Mouse (Mus musculus): ENCODE measurements around the gene Plekha6. TPM values are rescaled to one million over a fixed set of nuclear protein-coding genes. Genes with fewer than 3 reads are reported as not detected.

The Plekha6 gene
- polyA plus RNA-seq, 1 experiment from 2014 or later: 2.5 TPM

DNA sequence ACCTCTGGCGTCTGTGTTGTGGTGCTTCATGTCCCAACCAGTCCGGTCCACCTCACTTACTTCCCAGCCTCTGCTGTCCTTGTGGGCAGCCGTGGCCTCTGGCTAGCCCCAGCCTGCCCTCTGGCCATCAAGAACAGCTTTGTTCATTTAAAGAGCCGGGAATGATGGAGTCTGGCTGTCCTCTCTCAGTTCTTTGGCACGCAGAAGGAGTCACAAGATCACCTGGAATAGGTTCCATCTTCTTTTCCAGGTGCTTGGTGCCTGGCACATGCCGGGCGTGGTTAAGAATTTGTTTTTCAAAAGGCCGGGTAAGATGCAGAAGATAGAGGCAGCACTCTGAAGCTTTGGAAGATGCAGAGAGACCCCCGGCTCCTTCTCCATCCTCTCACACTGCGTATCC lies 51.7 kb downstream of the Plekha6 start:
- 61% methylated on average over 10 of the region's 10 CpGs for WGBS (ENCODE audit: insufficient replicate concordance)

DNA sequence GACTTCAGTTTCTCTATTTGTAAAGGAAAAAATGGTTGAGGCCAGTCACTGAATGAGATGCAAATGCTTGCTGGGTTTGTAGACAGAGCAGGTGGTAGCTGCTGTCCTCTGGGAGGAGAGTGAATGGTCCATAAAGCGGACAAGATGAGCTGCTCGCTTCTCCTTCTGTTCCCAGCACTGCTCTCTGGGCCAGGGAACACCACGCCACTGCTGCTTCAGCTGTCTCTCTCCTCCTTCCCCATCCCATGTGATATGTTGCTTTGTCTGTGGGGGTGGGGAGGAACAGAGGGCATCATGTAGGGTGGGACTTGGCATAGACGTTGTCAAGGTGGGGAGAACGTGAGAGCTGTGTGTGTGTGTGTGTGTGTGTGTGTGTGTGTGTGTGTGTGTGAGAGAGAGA lies 53.0 kb downstream of the Plekha6 start:
- Histone ChIP-seq H3K4me3 (replicated peaks) (no peak overlapping the region), H3K27ac (replicated peaks) (no peak overlapping the region), H3K9ac (no peak overlapping the region), H3K9me3 (replicated peaks) (no peaks in the 10 kb centered on the region), H3K36me3 (replicated peaks) (no peaks in the 10 kb centered on the region), H3K4me1 (replicated peaks) (no peaks in the 10 kb centered on the region), H3K27me3 (peaks cover 15% of the 10 kb centered on the region), H3K4me2 (no peak overlapping the region)
- no peak for ATAC-seq (ENCODE audit: insufficient read depth)
- 54% methylated on average over 5 of the region's 5 CpGs for WGBS (ENCODE audit: insufficient replicate concordance)

More for the DNA sequence above, 51.7 kb downstream of the Plekha6 start:
- no peak overlapping the region for H3K4me3 ChIP-seq (replicated peaks)
- peaks cover 15% of the 10 kb centered on the region for H3K27me3 ChIP-seq
- no peak overlapping the region for H3K9ac ChIP-seq
- H3K36me3 ChIP-seq (replicated peaks): no peaks in the 10 kb centered on the region
- no peak for ATAC-seq (ENCODE audit: insufficient read depth)
- H3K4me1 ChIP-seq (replicated peaks): no peaks in the 10 kb centered on the region
- H3K27ac ChIP-seq (replicated peaks): no peak overlapping the region
- H3K4me2 ChIP-seq: no peak overlapping the region
- no peaks in the 10 kb centered on the region for H3K9me3 ChIP-seq (replicated peaks)

DNA sequence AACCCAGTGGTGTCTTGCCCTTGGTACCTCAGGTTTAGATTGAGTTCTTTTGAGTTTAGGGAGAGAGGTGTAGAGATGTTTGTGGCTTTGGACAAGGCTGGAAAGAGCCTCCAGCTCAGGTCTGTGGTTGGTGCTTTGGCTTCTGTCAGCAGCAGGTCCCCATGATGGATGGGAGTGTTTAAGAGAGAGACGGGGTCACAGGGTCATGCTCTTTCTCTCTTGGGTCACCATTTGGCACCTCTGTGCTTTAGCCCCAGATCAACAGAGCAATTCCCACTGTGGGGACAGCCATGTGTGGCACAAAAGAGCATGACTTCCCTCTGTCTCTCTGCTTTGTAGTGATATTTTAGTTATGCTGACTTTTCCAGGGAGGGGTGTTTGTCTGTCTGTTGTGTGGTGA lies 55.1 kb downstream of the Plekha6 start:
- Histone ChIP-seq H3K4me2 (no peak overlapping the region), H3K27ac (replicated peaks) (no peak overlapping the region), H3K27me3 (peaks cover 30% of the 10 kb centered on the region), H3K9me3 (replicated peaks) (no peaks in the 10 kb centered on the region), H3K4me3 (replicated peaks) (no peak overlapping the region), H3K4me1 (replicated peaks) (0 out of 2 replicates have a peak, but pooled peaks cover 4% of the 10 kb centered on the region), H3K36me3 (replicated peaks) (no peaks in the 10 kb centered on the region), H3K9ac (no peak overlapping the region)
- ATAC-seq (ENCODE audit: insufficient read depth): no peak
- WGBS (ENCODE audit: insufficient replicate concordance): 54% methylated on average over 1 of the region's 1 CpGs

DNA sequence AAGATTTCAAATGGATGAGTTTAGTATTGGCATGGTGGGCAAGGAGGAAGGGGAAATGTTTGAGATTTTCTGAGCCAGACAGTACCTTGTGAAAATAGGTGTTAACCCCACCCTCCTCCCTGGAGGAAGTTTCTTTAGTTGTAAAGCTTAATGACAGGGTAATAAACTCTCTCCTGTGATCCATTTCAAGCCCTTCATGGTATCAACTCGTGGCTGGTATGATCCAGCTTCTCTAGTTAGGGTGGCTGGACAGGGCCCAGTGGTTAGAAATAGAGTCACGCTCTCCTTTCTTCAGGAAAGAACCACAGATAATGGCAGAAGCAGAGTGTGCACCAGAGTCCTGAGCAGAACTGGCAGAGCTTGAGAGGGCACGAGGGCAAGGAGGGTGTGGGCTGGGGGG lies 57.4 kb downstream of the Plekha6 start:
- no peak for ATAC-seq (ENCODE audit: insufficient read depth)
- Histone ChIP-seq H3K27me3 (peaks cover 38% of the 10 kb centered on the region), H3K9ac (no peak overlapping the region), H3K4me1 (replicated peaks) (0 out of 2 replicates have a peak, but pooled peaks cover 4% of the 10 kb centered on the region), H3K4me2 (no peak overlapping the region), H3K9me3 (replicated peaks) (no peaks in the 10 kb centered on the region), H3K36me3 (replicated peaks) (no peaks in the 10 kb centered on the region), H3K4me3 (replicated peaks) (no peak overlapping the region), H3K27ac (replicated peaks) (no peak overlapping the region)
- WGBS (ENCODE audit: insufficient replicate concordance): 42% methylated on average over 3 of the region's 3 CpGs

DNA sequence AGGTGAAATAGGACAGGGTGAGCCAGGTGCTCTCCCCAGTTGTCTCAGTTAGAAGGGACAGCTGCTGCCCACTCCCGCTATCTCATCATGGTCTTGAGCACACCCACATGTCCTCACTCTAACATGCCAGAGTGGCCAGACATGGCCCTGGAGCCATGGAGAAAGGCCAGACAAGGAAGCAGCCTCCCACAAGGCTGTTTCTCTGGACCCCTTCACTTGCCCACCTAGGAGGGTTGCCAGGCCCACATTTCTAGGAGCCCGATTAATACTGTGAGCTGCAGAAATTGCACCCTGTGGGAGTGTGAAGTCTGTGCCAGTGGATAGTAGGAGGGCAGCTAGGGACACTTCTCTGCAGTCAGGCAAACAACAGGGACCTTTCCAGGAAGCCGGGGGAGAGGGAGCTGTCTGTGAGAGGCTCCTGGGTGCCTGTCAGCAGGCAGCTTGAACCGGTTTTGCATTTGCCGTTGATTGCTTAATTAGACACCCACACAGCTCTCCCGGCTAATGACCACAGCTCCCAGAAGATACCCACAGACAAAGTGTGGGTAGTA lies 58.5 kb downstream of the Plekha6 start:
- Histone ChIP-seq H3K9ac (no peak overlapping the region), H3K27me3 (peaks cover 46% of the 10 kb centered on the region), H3K27ac (replicated peaks) (no peak overlapping the region), H3K9me3 (replicated peaks) (no peaks in the 10 kb centered on the region), H3K4me2 (no peak overlapping the region), H3K4me1 (replicated peaks) (0 out of 2 replicates have a peak, but pooled peaks cover 4% of the 10 kb centered on the region), H3K36me3 (replicated peaks) (no peaks in the 10 kb centered on the region), H3K4me3 (replicated peaks) (no peak overlapping the region)
- no peak for ATAC-seq (ENCODE audit: insufficient read depth)
- WGBS (ENCODE audit: insufficient replicate concordance): 43% methylated on average over 6 of the region's 6 CpGs

DNA sequence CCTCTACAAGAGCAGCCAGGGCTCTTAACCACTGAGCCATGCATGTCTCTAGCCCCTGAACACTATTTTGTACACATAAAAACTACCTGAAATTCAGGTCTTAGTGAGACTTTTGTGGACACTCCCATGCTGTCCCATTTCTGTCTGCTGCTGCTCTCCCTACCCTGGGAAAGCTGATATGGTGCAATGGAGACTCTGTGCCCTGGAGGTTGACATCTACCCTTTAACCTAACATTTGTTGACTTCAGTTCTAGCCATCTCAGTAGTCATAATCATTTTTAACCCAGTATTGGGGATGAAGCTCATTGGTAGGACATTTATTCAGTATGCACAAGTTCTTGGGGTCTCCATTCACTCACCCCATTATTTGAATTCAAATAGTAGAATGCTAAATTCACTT lies 60.7 kb downstream of the Plekha6 start:
- Histone ChIP-seq H3K27ac (replicated peaks) (no peak overlapping the region), H3K36me3 (replicated peaks) (no peaks in the 10 kb centered on the region), H3K9ac (no peak overlapping the region), H3K4me2 (no peak overlapping the region), H3K4me1 (replicated peaks) (peaks cover 14% of the 10 kb centered on the region), H3K9me3 (replicated peaks) (no peaks in the 10 kb centered on the region), H3K27me3 (peaks cover 54% of the 10 kb centered on the region), H3K4me3 (replicated peaks) (no peak overlapping the region)
- ATAC-seq (ENCODE audit: insufficient read depth): no peak

DNA sequence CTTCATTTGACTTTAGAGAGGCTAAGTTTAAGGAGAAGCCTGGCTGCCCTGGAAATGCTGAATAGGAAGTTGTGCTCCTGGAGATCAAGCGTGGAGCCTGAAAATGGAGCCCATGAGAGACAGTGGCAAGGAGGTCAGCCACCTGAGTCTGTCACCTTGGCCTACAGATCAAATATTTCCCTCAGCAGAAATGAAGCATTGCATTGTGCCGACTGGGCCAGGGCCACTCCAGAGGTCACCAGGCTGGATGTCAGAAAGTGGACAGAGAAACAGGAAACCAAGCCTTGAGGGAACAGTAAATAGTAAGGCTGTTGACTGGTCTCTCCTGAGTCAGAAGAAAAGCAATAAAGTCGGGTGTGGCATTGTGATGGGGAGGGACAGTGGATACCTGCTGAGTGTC lies 61.1 kb downstream of the Plekha6 start:
- ATAC-seq (ENCODE audit: insufficient read depth): no peak
- Histone ChIP-seq H3K27me3 (peaks cover 54% of the 10 kb centered on the region), H3K4me2 (no peak overlapping the region), H3K4me1 (replicated peaks) (peaks cover 14% of the 10 kb centered on the region), H3K36me3 (replicated peaks) (no peaks in the 10 kb centered on the region), H3K9ac (no peak overlapping the region), H3K9me3 (replicated peaks) (no peaks in the 10 kb centered on the region), H3K27ac (replicated peaks) (no peak overlapping the region), H3K4me3 (replicated peaks) (no peak overlapping the region)
- 27% methylated on average over 3 of the region's 3 CpGs for WGBS (ENCODE audit: insufficient replicate concordance)

DNA sequence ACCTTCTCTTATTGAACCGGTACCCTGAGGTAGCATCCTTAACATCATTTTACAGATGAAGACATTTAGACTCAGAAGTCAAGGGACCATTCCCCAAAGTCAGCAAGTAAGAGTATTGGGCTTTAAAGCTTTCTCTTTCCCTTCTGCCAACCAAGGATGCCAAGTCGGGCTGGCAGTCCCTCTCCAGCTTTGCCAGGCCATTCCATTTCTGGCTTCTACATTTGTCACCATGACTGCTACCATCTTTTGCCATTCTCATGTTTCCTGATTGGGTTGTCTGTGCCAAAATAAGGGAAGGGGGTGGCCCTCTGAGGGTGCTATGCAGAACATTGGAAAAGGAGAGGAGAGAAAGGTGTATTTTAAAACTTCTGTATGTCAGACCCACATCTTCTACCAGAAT lies 61.6 kb downstream of the Plekha6 start:
- Histone ChIP-seq H3K4me3 (replicated peaks) (no peak overlapping the region), H3K27me3 (peaks cover 54% of the 10 kb centered on the region), H3K4me2 (no peak overlapping the region), H3K9ac (no peak overlapping the region), H3K36me3 (replicated peaks) (no peaks in the 10 kb centered on the region), H3K4me1 (replicated peaks) (peaks cover 14% of the 10 kb centered on the region), H3K27ac (replicated peaks) (no peak overlapping the region), H3K9me3 (replicated peaks) (no peaks in the 10 kb centered on the region)
- no peak for ATAC-seq (ENCODE audit: insufficient read depth)
- 56% methylated on average over 2 of the region's 2 CpGs for WGBS (ENCODE audit: insufficient replicate concordance)

DNA sequence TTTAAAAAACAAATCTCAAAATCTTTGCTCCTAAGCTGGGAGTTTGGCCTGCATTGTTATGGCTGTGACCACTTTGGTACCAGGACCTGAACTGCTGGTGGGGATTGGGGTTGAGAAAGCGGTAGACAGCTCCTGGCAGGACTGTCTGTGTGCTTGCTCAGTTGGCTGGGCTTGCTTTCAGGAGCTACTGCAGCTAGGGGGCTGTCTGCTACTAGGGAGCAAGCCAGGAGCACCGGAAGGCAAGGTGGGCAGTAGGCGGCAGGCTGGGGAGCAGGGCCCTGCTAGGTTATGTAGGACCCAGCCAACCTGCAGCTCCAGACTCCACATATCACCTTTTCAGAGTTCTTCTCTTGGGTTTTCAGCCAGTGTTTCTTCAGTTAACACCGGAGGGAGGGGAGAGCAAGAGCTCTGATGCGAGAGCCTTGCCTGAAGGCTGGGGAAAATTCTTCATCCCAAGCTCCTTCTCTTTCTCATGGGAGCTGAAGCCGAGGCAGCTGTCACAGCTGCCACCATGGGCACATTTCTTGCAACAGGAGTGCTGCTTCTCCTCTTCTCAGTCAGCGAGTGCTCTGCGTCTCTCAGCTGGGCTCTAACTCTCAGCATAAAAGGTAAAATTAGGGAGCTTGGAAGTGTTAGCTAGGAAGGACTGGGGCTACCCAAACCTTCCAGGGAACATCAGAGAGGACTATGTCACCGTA lies 62.1 kb downstream of the Plekha6 start:
- H3K27ac ChIP-seq (replicated peaks): no peak overlapping the region
- no peak overlapping the region for H3K4me2 ChIP-seq
- no peaks in the 10 kb centered on the region for H3K9me3 ChIP-seq (replicated peaks)
- 25% methylated on average over 9 of the region's 9 CpGs for WGBS (ENCODE audit: insufficient replicate concordance)
- peaks cover 54% of the 10 kb centered on the region for H3K27me3 ChIP-seq
- no peak overlapping the region for H3K9ac ChIP-seq
- no peak overlapping the region for H3K4me3 ChIP-seq (replicated peaks)
- H3K4me1 ChIP-seq (replicated peaks): peaks cover 14% of the 10 kb centered on the region
- no peak for ATAC-seq (ENCODE audit: insufficient read depth)
- H3K36me3 ChIP-seq (replicated peaks): no peaks in the 10 kb centered on the region

DNA sequence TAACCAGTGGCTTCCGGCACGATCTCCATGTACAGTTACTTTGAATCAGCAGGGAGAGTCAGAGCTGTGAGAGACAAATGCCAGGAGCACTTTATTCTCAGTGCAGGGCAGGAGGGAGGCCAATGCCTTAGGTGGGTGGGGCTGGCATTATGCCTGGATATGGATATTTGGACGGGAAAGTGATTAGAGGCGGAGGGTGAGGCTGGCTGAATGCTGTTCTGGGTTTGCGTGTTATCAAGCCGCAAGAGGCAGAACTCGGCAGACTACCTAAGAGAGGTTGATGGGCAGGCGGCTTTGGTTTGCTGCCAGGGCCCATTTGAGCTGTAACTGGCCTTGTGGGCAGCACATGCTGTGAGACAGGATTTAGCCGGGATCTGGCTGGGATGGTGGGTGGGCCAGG lies 62.9 kb downstream of the Plekha6 start:
- Histone ChIP-seq H3K27me3 (peaks cover 54% of the 10 kb centered on the region), H3K9me3 (replicated peaks) (no peaks in the 10 kb centered on the region), H3K36me3 (replicated peaks) (no peaks in the 10 kb centered on the region), H3K9ac (no peak overlapping the region), H3K4me2 (no peak overlapping the region), H3K27ac (replicated peaks) (no peak overlapping the region), H3K4me3 (replicated peaks) (no peak overlapping the region), H3K4me1 (replicated peaks) (peaks cover 14% of the 10 kb centered on the region)
- WGBS (ENCODE audit: insufficient replicate concordance): 28% methylated on average over 9 of the region's 9 CpGs
- no peak for ATAC-seq (ENCODE audit: insufficient read depth)

DNA sequence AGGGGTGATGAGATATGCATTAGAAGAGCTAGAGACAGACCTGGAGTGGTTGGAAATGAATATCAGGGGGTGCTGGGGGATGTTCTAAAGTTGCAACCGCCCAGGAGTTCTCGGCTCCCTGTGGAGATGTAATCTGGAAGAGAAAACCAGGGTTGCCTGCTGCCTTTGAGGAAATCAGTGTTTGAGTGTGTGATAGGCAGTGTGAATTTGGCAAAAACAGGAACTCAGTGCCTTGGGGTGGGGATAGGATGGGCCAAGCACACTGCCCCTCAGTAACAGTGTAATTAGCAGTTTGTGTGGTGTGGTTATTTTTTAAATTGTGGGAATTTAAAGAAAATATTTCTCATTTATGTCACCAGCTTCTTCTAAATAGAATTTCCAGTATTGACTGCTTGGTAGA lies 63.4 kb downstream of the Plekha6 start:
- Histone ChIP-seq H3K27me3 (peaks cover 53% of the 10 kb centered on the region), H3K4me3 (replicated peaks) (no peak overlapping the region), H3K27ac (replicated peaks) (no peak overlapping the region), H3K4me2 (no peak overlapping the region), H3K9me3 (replicated peaks) (no peaks in the 10 kb centered on the region), H3K4me1 (replicated peaks) (peaks cover 14% of the 10 kb centered on the region), H3K9ac (no peak overlapping the region), H3K36me3 (replicated peaks) (no peaks in the 10 kb centered on the region)
- ATAC-seq (ENCODE audit: insufficient read depth): no peak
- 21% methylated on average over 2 of the region's 2 CpGs for WGBS (ENCODE audit: insufficient replicate concordance)
